Mouse (Mus musculus): ENCODE results near the gene Aldh3a1. TPM values are rescaled to one million over a fixed set of nuclear protein-coding genes. Genes with fewer than 3 reads are reported as not detected.
A peak's percentile ranks its signal among the peaks of the same experiment; 100 is the strongest.
"Not testable (repeated sequence)": the region's sequence is repeated elsewhere in the genome, so short reads cannot be mapped to it uniquely, and the experiment has no call there.

Gene Aldh3a1
- polyA plus RNA-seq, 1 experiment from 2014 or later: not detected

GRCm38 (mm10) chr11:61174291-61174820 lies 33.0 kb upstream of the Aldh3a1 start:
- Histone ChIP-seq H3K27ac (ENCODE audit: low read length) (peak overlapping the region; percentile 98), H3K9ac (replicated peaks; ENCODE audit: low read length) (peak overlapping the region; percentile 100), H3K27me3 (ENCODE audit: insufficient read depth, low read length) (no peaks in the 10 kb centered on the region), H3K4me3 (ENCODE audit: low read length) (peak overlapping the region; percentile 100), H3K4me1 (ENCODE audit: insufficient read depth, low read length) (peaks cover 20% of the 10 kb centered on the region; the same call in 1 of the 2 replicates), H3K36me3 (ENCODE audit: insufficient read depth, low read length) (no peaks in the 10 kb centered on the region), H3K9me3 (ENCODE audit: low read length) (no peaks in the 10 kb centered on the region), H3K4me2 (replicated peaks; ENCODE audit: low read depth, low read length) (peak overlapping the region; percentile 64)
- peak; percentile 50 for ATAC-seq (ENCODE audit: low FRiP score, low TSS enrichment)
- WGBS: 0% methylated on average over 27 of the region's 28 CpGs

- Histone ChIP-seq H3K9ac (replicated peaks; ENCODE audit: low read length) (peak within 1 kb of the TSS; percentile 100), H3K9me3 (ENCODE audit: low read length) (no peaks in the 10 kb centered on the region), H3K4me3 (ENCODE audit: low read length) (peak within 1 kb of the TSS; percentile 100), H3K4me1 (ENCODE audit: insufficient read depth, low read length) (peaks cover 20% of the 10 kb centered on the region; the same call in 1 of the 2 replicates), H3K27me3 (ENCODE audit: insufficient read depth, low read length) (no peaks in the 10 kb centered on the region), H3K36me3 (ENCODE audit: insufficient read depth, low read length) (no peaks in the 10 kb centered on the region), H3K4me2 (replicated peaks; ENCODE audit: low read depth, low read length) (peak within 1 kb of the TSS; percentile 64), H3K27ac (ENCODE audit: low read length) (peak within 1 kb of the TSS; percentile 98)
- WGBS: under 1% methylated on average over 69 of the region's 69 CpGs
- ATAC-seq (ENCODE audit: low FRiP score, low TSS enrichment): peak; percentile 99
Measured at GRCm38 (mm10) chr11:61174821-61175658, 32.3 kb upstream of the Aldh3a1 start, which contains the start of gene Usp22. Gene Usp22, minus strand, starts transcription at chr11:61175055.

- ATAC-seq (ENCODE audit: low FRiP score, low TSS enrichment): no peak
- H3K9ac ChIP-seq (replicated peaks; ENCODE audit: low read length): no peak overlapping the region
Measured at GRCm38 (mm10) chr11:61175778-61176177, 31.6 kb upstream of the Aldh3a1 start.

GRCm38 (mm10) chr11:61176321-61176720 lies 31.0 kb upstream of the Aldh3a1 start:
- Histone ChIP-seq H3K9ac (replicated peaks; ENCODE audit: low read length) (no peak overlapping the region), H3K4me2 (replicated peaks; ENCODE audit: low read depth, low read length) (no peak overlapping the region)
- 83% methylated on average over 1 of the region's 1 CpGs for WGBS

More at GRCm38 (mm10) chr11:61175778-61176177, 31.6 kb upstream of the Aldh3a1 start:
- Histone ChIP-seq H3K4me2 (replicated peaks; ENCODE audit: low read depth, low read length) (peak overlapping the region; percentile 58; the same call in 1 of the 2 replicates), H3K4me3 (ENCODE audit: low read length) (no peak overlapping the region), H3K36me3 (ENCODE audit: insufficient read depth, low read length) (no peaks in the 10 kb centered on the region), H3K9me3 (ENCODE audit: low read length) (no peaks in the 10 kb centered on the region), H3K27me3 (ENCODE audit: insufficient read depth, low read length) (no peaks in the 10 kb centered on the region), H3K27ac (ENCODE audit: low read length) (no peak overlapping the region), H3K4me1 (ENCODE audit: insufficient read depth, low read length) (peaks cover 20% of the 10 kb centered on the region; the same call in 1 of the 2 replicates)
- 75% methylated on average over 5 of the region's 5 CpGs for WGBS

GRCm38 (mm10) chr11:61180361-61180760 lies 27.0 kb upstream of the Aldh3a1 start:
- Histone ChIP-seq H3K36me3 (ENCODE audit: insufficient read depth, low read length) (no peaks in the 10 kb centered on the region), H3K9ac (replicated peaks; ENCODE audit: low read length) (no peak overlapping the region), H3K4me2 (replicated peaks; ENCODE audit: low read depth, low read length) (no peak overlapping the region), H3K27ac (ENCODE audit: low read length) (no peak overlapping the region), H3K27me3 (ENCODE audit: insufficient read depth, low read length) (no peaks in the 10 kb centered on the region), H3K9me3 (ENCODE audit: low read length) (no peaks in the 10 kb centered on the region), H3K4me1 (ENCODE audit: insufficient read depth, low read length) (no peaks in the 10 kb centered on the region), H3K4me3 (ENCODE audit: low read length) (no peak overlapping the region)
- WGBS: 92% methylated on average over 3 of the region's 3 CpGs
- ATAC-seq (ENCODE audit: low FRiP score, low TSS enrichment): no peak

More at GRCm38 (mm10) chr11:61176321-61176720, 31.0 kb upstream of the Aldh3a1 start:
- no peak for ATAC-seq (ENCODE audit: low FRiP score, low TSS enrichment)
- Histone ChIP-seq H3K4me1 (ENCODE audit: insufficient read depth, low read length) (peaks cover 15% of the 10 kb centered on the region; the same call in 1 of the 2 replicates), H3K27ac (ENCODE audit: low read length) (no peak overlapping the region), H3K9me3 (ENCODE audit: low read length) (no peaks in the 10 kb centered on the region), H3K4me3 (ENCODE audit: low read length) (no peak overlapping the region), H3K36me3 (ENCODE audit: insufficient read depth, low read length) (no peaks in the 10 kb centered on the region), H3K27me3 (ENCODE audit: insufficient read depth, low read length) (no peaks in the 10 kb centered on the region)

- H3K36me3 ChIP-seq (ENCODE audit: insufficient read depth, low read length): no peaks in the 10 kb centered on the region
- no peak overlapping the region for H3K4me2 ChIP-seq (replicated peaks; ENCODE audit: low read depth, low read length)
- no peak overlapping the region for H3K4me3 ChIP-seq (ENCODE audit: low read length)
- no peak overlapping the region for H3K27ac ChIP-seq (ENCODE audit: low read length)
- H3K9me3 ChIP-seq (ENCODE audit: low read length): no peaks in the 10 kb centered on the region
- no peak for ATAC-seq (ENCODE audit: low FRiP score, low TSS enrichment)
- no peak overlapping the region for H3K9ac ChIP-seq (replicated peaks; ENCODE audit: low read length)
- no peaks in the 10 kb centered on the region for H3K4me1 ChIP-seq (ENCODE audit: insufficient read depth, low read length)
- H3K27me3 ChIP-seq (ENCODE audit: insufficient read depth, low read length): no peaks in the 10 kb centered on the region
Measured at GRCm38 (mm10) chr11:61181624-61182023, 25.7 kb upstream of the Aldh3a1 start.

- Histone ChIP-seq H3K27ac (ENCODE audit: low read length) (no peak overlapping the region), H3K9ac (replicated peaks; ENCODE audit: low read length) (no peak overlapping the region), H3K27me3 (ENCODE audit: insufficient read depth, low read length) (no peaks in the 10 kb centered on the region), H3K36me3 (ENCODE audit: insufficient read depth, low read length) (no peaks in the 10 kb centered on the region), H3K9me3 (ENCODE audit: low read length) (no peaks in the 10 kb centered on the region), H3K4me2 (replicated peaks; ENCODE audit: low read depth, low read length) (no peak overlapping the region), H3K4me3 (ENCODE audit: low read length) (no peak overlapping the region), H3K4me1 (ENCODE audit: insufficient read depth, low read length) (no peaks in the 10 kb centered on the region)
- 82% methylated on average over 1 of the region's 1 CpGs for WGBS
- no peak for ATAC-seq (ENCODE audit: low FRiP score, low TSS enrichment)
Measured at GRCm38 (mm10) chr11:61183820-61184219, 23.5 kb upstream of the Aldh3a1 start.

- no peak overlapping the region for H3K4me2 ChIP-seq (replicated peaks; ENCODE audit: low read depth, low read length)
- ATAC-seq (ENCODE audit: low FRiP score, low TSS enrichment): no peak
- no peak overlapping the region for H3K4me3 ChIP-seq (ENCODE audit: low read length)
- no peaks in the 10 kb centered on the region for H3K9me3 ChIP-seq (ENCODE audit: low read length)
- 74% methylated on average over 2 of the region's 2 CpGs for WGBS
- H3K27me3 ChIP-seq (ENCODE audit: insufficient read depth, low read length): no peaks in the 10 kb centered on the region
- H3K36me3 ChIP-seq (ENCODE audit: insufficient read depth, low read length): no peaks in the 10 kb centered on the region
- no peak overlapping the region for H3K9ac ChIP-seq (replicated peaks; ENCODE audit: low read length)
- no peaks in the 10 kb centered on the region for H3K4me1 ChIP-seq (ENCODE audit: insufficient read depth, low read length)
- no peak overlapping the region for H3K27ac ChIP-seq (ENCODE audit: low read length)
Measured at GRCm38 (mm10) chr11:61190776-61191175, 16.6 kb upstream of the Aldh3a1 start.

GRCm38 (mm10) chr11:61192123-61192522 lies 15.2 kb upstream of the Aldh3a1 start:
- not testable (repeated sequence) for H3K9ac ChIP-seq (replicated peaks; ENCODE audit: low read length); H3K4me3 ChIP-seq (ENCODE audit: low read length); H3K36me3 ChIP-seq (ENCODE audit: insufficient read depth, low read length); H3K9me3 ChIP-seq (ENCODE audit: low read length); H3K27me3 ChIP-seq (ENCODE audit: insufficient read depth, low read length); H3K27ac ChIP-seq (ENCODE audit: low read length); H3K4me1 ChIP-seq (ENCODE audit: insufficient read depth, low read length); H3K4me2 ChIP-seq (replicated peaks; ENCODE audit: low read depth, low read length); ATAC-seq (ENCODE audit: low FRiP score, low TSS enrichment)
- WGBS: 82% methylated on average over 6 of the region's 10 CpGs

- Histone ChIP-seq H3K27ac (ENCODE audit: low read length) (no peak overlapping the region), H3K27me3 (ENCODE audit: insufficient read depth, low read length) (no peaks in the 10 kb centered on the region), H3K36me3 (ENCODE audit: insufficient read depth, low read length) (no peaks in the 10 kb centered on the region), H3K4me2 (replicated peaks; ENCODE audit: low read depth, low read length) (no peak overlapping the region), H3K9ac (replicated peaks; ENCODE audit: low read length) (no peak overlapping the region), H3K9me3 (ENCODE audit: low read length) (no peaks in the 10 kb centered on the region), H3K4me1 (ENCODE audit: insufficient read depth, low read length) (no peaks in the 10 kb centered on the region), H3K4me3 (ENCODE audit: low read length) (no peak overlapping the region)
- 93% methylated on average over 2 of the region's 2 CpGs for WGBS
- no peak for ATAC-seq (ENCODE audit: low FRiP score, low TSS enrichment)
Measured at GRCm38 (mm10) chr11:61192779-61193178, 14.6 kb upstream of the Aldh3a1 start.
